Mouse (Mus musculus) small intestine, adult 2 months (tissue): ENCODE data around the gene Unc45a. TPM values are rescaled to one million over a fixed set of nuclear protein-coding genes. Genes with fewer than 3 reads are reported as not detected.

Experiments
- H3K27ac ChIP-seq: fragments of 200-500 bp; 2 replicates; pipeline ENCODE4 v1.5.1; 2012; ENCODE audit warnings: low read depth, low read length, control low read depth, inconsistent platforms; ENCODE audit not compliant: insufficient read depth
- H3K27me3 ChIP-seq: fragments of 200-500 bp; 2 replicates; pipeline ENCODE4 v1.6.1; 2012; ENCODE audit warnings: mild to moderate bottlenecking, moderate library complexity, low read length, inconsistent platforms; ENCODE audit not compliant: control insufficient read depth, insufficient read depth
- H3K36me3 ChIP-seq: fragments of 200-500 bp; 2 replicates; pipeline ENCODE4 v1.6.1; 2012; ENCODE audit warnings: mild to moderate bottlenecking, low read length, control low read depth, inconsistent platforms; ENCODE audit not compliant: control insufficient read depth, insufficient read depth
- H3K4me1 ChIP-seq: fragments of 200-500 bp; 2 replicates; pipeline ENCODE4 v1.6.1; 2012; ENCODE audit warnings: low read length, inconsistent platforms, mixed read lengths; ENCODE audit not compliant: control insufficient read depth, insufficient read depth, insufficient read length
- H3K4me3 ChIP-seq: fragments of 200-500 bp; 2 replicates; pipeline ENCODE4 v1.5.1; 2012; ENCODE audit warnings: low read depth, mild to moderate bottlenecking, control low read depth, inconsistent platforms, low read length, moderate library complexity
- CTCF ChIP-seq: fragments of 200-500 bp; IDR thresholded peaks from 2 replicates; pipeline ENCODE4 v1.5.1; 2012; ENCODE audit warnings: low read depth, mild to moderate bottlenecking, control low read depth, inconsistent platforms, low read length, moderate library complexity, mixed read lengths; ENCODE audit not compliant: insufficient replicate concordance, insufficient read length; ENCODE audit errors: extremely low read depth
- POLR2A ChIP-seq: fragments of 200-500 bp; IDR thresholded peaks from 2 replicates; pipeline ENCODE4 v1.6.1; 2012; ENCODE audit warnings: low read depth, mild to moderate bottlenecking, control low read depth, inconsistent platforms, low read length, moderate library complexity
- WGBS: fragments of 180-500 bp; shearing (Covaris S2); methylation state at CpG from one replicate; pipeline ENCODE4 v1.1.7; 2018; 5-methylcytosine and 5-hydroxymethylcytosine counted together
- polyA plus RNA-seq: library from polyadenylated mRNA; depleted of rRNA; stranded (reverse); fragments of >200 nt; gene quantifications from 2 replicates; pipeline ENCODE4 v1.2.3, GENCODE M21; 2012

Gene Unc45a
- polyA plus RNA-seq, 1 experiment = 66.6 TPM

- 0 out of 2 replicates have a peak, but pooled peaks cover 1% of the 10 kb centered on the region for H3K36me3 ChIP-seq
- H3K4me3 ChIP-seq = no peak overlapping the region
- no peak overlapping the region for H3K27ac ChIP-seq
- peaks cover 3% of the 10 kb centered on the region; the same call in 1 of the 2 replicates for H3K4me1 ChIP-seq
- TF ChIP-seq POLR2A (no peak), CTCF (peak; percentile 67; the same call in 1 of the 2 replicates)
- 25% methylated on average over 6 of the region's 6 CpGs for WGBS
- no peaks in the 10 kb centered on the region for H3K27me3 ChIP-seq
Observed at GRCm38 (mm10) chr7:80377471-80377870, 36.7 kb upstream of the Unc45a start.

- Histone ChIP-seq H3K27ac (no peak overlapping the region), H3K27me3 (no peaks in the 10 kb centered on the region), H3K4me3 (no peak overlapping the region), H3K4me1 (peaks cover 3% of the 10 kb centered on the region; the same call in 1 of the 2 replicates), H3K36me3 (0 out of 2 replicates have a peak, but pooled peaks cover 1% of the 10 kb centered on the region)
- WGBS = 79% methylated on average over 10 of the region's 10 CpGs
- TF ChIP-seq CTCF (no peak), POLR2A (no peak)
Observed at GRCm38 (mm10) chr7:80376192-80376591, 35.4 kb upstream of the Unc45a start.

DNA sequence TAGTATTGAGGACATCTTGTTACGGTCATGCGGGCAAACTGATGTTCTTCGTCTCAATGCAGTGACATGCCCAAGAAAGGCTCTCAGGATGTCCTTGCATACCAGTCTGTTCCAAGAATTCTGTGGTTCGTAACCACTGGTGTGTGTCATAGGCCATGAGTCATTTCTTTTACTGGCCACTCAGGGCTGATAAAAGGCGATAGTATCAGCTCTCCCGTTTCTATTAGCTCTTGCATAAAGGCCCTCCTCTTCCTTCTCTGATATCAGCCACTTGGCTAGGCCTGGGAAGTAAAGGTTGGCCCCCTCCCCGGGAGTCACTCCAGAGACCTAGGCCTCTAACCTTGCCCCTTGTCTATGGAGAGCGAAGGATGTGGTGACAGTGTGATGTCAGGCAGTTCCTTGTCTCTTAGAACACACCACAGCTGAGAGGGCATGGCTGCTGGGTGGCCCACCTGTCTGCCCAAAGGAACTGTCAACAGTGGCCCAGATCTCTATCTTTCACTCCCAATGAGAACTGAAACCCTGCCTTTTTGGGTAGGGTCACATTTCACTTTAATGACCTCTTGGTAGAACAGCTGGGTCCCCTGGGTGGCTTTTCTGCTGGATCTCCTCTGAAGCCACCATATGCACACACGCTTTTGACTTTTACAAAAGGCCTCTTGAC, 34.7 kb upstream of the Unc45a start:
- TF ChIP-seq POLR2A (no peak), CTCF (no peak)
- 47% methylated on average over 9 of the region's 9 CpGs for WGBS
- peaks cover 3% of the 10 kb centered on the region; the same call in 1 of the 2 replicates for H3K4me1 ChIP-seq
- H3K27ac ChIP-seq = no peak overlapping the region
- H3K36me3 ChIP-seq = 0 out of 2 replicates have a peak, but pooled peaks cover 1% of the 10 kb centered on the region
- H3K27me3 ChIP-seq = no peaks in the 10 kb centered on the region
- H3K4me3 ChIP-seq = no peak overlapping the region

GRCm38 (mm10) chr7:80374733-80375132, 33.9 kb upstream of the Unc45a start:
- no peak overlapping the region for H3K4me3 ChIP-seq
- no peak overlapping the region for H3K27ac ChIP-seq
- TF ChIP-seq CTCF = no peak
- no peak for TF ChIP-seq POLR2A
- H3K36me3 ChIP-seq = 0 out of 2 replicates have a peak, but pooled peaks cover 1% of the 10 kb centered on the region
- WGBS = 92% methylated on average over 3 of the region's 3 CpGs
- no peaks in the 10 kb centered on the region for H3K27me3 ChIP-seq
- H3K4me1 ChIP-seq = peaks cover 3% of the 10 kb centered on the region; the same call in 1 of the 2 replicates

- WGBS = 56% methylated on average over 3 of the region's 3 CpGs
- TF ChIP-seq CTCF = no peak
- no peak for TF ChIP-seq POLR2A
- Histone ChIP-seq H3K27me3 (no peaks in the 10 kb centered on the region), H3K4me3 (no peak overlapping the region), H3K27ac (0 out of 2 replicates have a peak overlapping the region, but pooled peaks have one; percentile 6), H3K4me1 (peaks cover 3% of the 10 kb centered on the region; the same call in 1 of the 2 replicates), H3K36me3 (no peaks in the 10 kb centered on the region)
Observed at GRCm38 (mm10) chr7:80374280-80374679, 33.5 kb upstream of the Unc45a start.

DNA sequence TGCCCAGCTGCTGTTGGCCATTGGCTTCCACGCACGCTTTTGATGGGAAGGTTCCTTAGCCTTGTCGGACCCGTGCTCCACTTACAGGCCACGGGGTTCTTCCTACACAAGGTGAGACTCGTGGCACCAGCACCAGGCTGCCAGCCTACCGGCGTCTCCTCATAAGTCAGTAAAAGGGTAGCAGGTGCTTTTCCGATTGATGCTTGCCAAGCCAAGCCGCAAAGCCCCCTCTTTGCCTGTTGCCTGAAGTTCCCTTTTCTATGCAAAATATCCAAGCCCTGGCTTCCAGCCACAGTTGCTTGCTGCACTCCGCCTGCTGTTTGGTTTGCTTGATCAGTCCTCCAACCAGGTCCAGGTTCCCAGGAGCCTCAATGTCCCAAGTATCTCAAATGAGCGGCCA, 33.0 kb upstream of the Unc45a start:
- Histone ChIP-seq H3K4me1 (peaks cover 3% of the 10 kb centered on the region; the same call in 1 of the 2 replicates), H3K36me3 (no peaks in the 10 kb centered on the region), H3K4me3 (no peak overlapping the region), H3K27me3 (no peaks in the 10 kb centered on the region), H3K27ac (0 out of 2 replicates have a peak overlapping the region, but pooled peaks have one; percentile 14)
- no peak for TF ChIP-seq CTCF
- no peak for TF ChIP-seq POLR2A
- 83% methylated on average over 12 of the region's 12 CpGs for WGBS

DNA sequence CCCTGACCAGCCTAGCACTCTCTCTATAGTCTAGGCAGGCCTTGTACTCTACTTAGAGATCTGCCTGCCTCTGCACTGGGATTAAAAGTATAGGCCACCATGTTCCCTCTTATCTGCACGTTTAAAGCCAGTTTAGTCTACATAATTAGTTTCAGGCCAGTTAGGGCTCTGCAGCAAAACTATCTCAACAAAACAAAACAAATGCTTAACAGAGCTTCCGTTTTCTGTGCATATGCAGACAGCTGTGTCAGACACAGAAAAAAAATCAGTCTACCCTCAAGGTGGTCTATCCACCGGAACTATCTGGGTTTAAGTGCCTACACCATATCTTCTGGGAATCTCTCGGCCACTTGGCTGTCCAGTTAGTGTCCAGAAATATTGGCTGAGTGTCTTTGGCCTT, 32.5 kb upstream of the Unc45a start:
- Histone ChIP-seq H3K27ac (0 out of 2 replicates have a peak overlapping the region, but pooled peaks have one; percentile 14), H3K4me1 (peaks cover 5% of the 10 kb centered on the region)
- WGBS = 69% methylated on average over 4 of the region's 4 CpGs

More for the DNA sequence above, 32.5 kb upstream of the Unc45a start:
- Histone ChIP-seq H3K36me3 (no peaks in the 10 kb centered on the region), H3K27me3 (no peaks in the 10 kb centered on the region), H3K4me3 (no peak overlapping the region)
- no peak for TF ChIP-seq POLR2A
- no peak for TF ChIP-seq CTCF
